ENCODE assay signal across 8 mouse cellular contexts in the genomic region with DNA sequence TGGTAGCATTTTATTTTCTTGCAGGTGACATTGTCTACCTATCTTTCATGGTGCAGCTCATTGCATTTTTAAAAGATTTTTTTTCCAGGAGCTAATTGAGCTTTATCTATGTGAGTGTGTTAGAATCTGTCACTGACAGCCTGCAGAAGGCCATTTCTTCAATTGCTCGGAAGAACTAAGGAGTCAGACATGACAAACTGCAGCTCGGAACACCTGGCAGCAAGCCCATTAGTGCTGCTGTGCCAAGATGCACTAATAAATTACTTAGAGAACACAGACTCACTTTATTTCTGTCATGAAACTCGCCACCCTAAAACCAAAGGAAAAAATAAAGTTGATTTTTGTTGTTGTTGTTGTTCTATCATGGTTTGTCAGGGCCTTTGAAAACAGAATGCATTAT.
DNase-seq lines count a peak whose midpoint lies in the region; ATAC-seq and TF ChIP-seq lines count a peak whose summit lies in the region.

No protein-coding gene starts in this region.

- ATAC-seq in liver, embryonic 12.5 days = no peak
- peak; percentile 71; the same call in 1 of the 2 replicates for ATAC-seq in heart, embryonic 14.5 days (ENCODE audit: insufficient number of reproducible peaks, insufficient read depth, low FRiP score, low read depth)
- peak; percentile 80 for ATAC-seq in lung, embryonic 16.5 days (ENCODE audit: low read depth)
- no peak for ATAC-seq in inflammation-experienced regulatory T-cells, adult 6 months

- no peak overlapping the region for H3K4me2 ChIP-seq in liver, embryonic 12.5 days
- no peak overlapping the region for H3K4me2 ChIP-seq in heart, embryonic 14.5 days (ENCODE audit: low read length)
- H3K4me2 ChIP-seq in lung, embryonic 16.5 days (ENCODE audit: low read depth, low read length) = no peak overlapping the region

- no peak overlapping the region for H3K9ac ChIP-seq in liver, adult 2 months (ENCODE audit: low read depth, low read length)
- H3K9ac ChIP-seq in liver, embryonic 12.5 days = no peak overlapping the region
- no peak overlapping the region for H3K9ac ChIP-seq in heart, embryonic 14.5 days (ENCODE audit: low read length)
- H3K9ac ChIP-seq in lung, embryonic 16.5 days (ENCODE audit: low read length) = no peak overlapping the region

- H3K36me3 ChIP-seq in liver, adult 2 months (ENCODE audit: control insufficient read depth, insufficient read depth, low read length) = no peaks in the 10 kb centered on the region
- no peaks in the 10 kb centered on the region for H3K36me3 ChIP-seq in liver, embryonic 12.5 days
- no peaks in the 10 kb centered on the region for H3K36me3 ChIP-seq in heart, embryonic 14.5 days (ENCODE audit: control insufficient read depth, insufficient read depth, low read length)
- no peaks in the 10 kb centered on the region for H3K36me3 ChIP-seq in lung, embryonic 16.5 days (ENCODE audit: control insufficient read depth, insufficient read depth, low read length)

- H3K27ac ChIP-seq in liver, adult 2 months (replicated peaks; ENCODE audit: insufficient read depth, low read depth, low read length) = no peak overlapping the region
- H3K27ac ChIP-seq in liver, embryonic 12.5 days = no peak overlapping the region
- H3K27ac ChIP-seq in heart, embryonic 14.5 days (replicated peaks in 1 of 2; ENCODE audit: control insufficient read depth in 1 of 2, insufficient read depth in 1 of 2, low read depth in 2 of 2, low read length in 2 of 2) = peak overlapping the region in 1 of 2 experiments; percentile 39; a peak in 2 of 4 replicates
- no peak overlapping the region for H3K27ac ChIP-seq in lung, embryonic 16.5 days (ENCODE audit: low read length)

- no peaks in the 10 kb centered on the region for H3K27me3 ChIP-seq in liver, adult 2 months (ENCODE audit: control insufficient read depth, insufficient read depth, low read length)
- H3K27me3 ChIP-seq in liver, embryonic 12.5 days (replicated peaks) = no peaks in the 10 kb centered on the region
- no peaks in the 10 kb centered on the region for H3K27me3 ChIP-seq in heart, embryonic 14.5 days (ENCODE audit: control insufficient read depth, insufficient read depth, low read length)
- no peaks in the 10 kb centered on the region for H3K27me3 ChIP-seq in lung, embryonic 16.5 days (ENCODE audit: control insufficient read depth, insufficient read depth, low read depth, low read length)

- DNase-seq in cerebellum, postnatal 25 days = peak; percentile 7 to 48
- DNase-seq in cerebellum, adult 11 months = no peak
- DNase-seq in liver, adult 2 months (ENCODE audit: extremely low read depth, low read depth, low spot score) = peak; percentile 7
- DNase-seq in T-cell, adult 2 months (ENCODE audit: low spot score) = no peak

- 68% methylated on average over 3 of the region's 3 CpGs for WGBS in liver, adult 2 months
- WGBS in liver, embryonic 12.5 days (ENCODE audit: insufficient replicate concordance) = 49% methylated on average over 3 of the region's 3 CpGs
- 9% methylated on average over 3 of the region's 3 CpGs for WGBS in heart, embryonic 14.5 days
- WGBS in lung, embryonic 16.5 days = 29% methylated on average over 3 of the region's 3 CpGs

- TF ChIP-seq CTCF in liver, adult 2 months (IDR thresholded peaks at IDR 0.05; ENCODE audit: low read depth, low read length) = no peak

- TF ChIP-seq POLR2A in liver, adult 2 months (IDR thresholded peaks at IDR 0.05; ENCODE audit: extremely low read depth, insufficient read depth, low read length) = no peak

- no peaks in the 10 kb centered on the region for H3K9me3 ChIP-seq in liver, embryonic 12.5 days (replicated peaks)
- no peaks in the 10 kb centered on the region for H3K9me3 ChIP-seq in heart, embryonic 14.5 days (ENCODE audit: control insufficient read depth, low read length)
- no peaks in the 10 kb centered on the region for H3K9me3 ChIP-seq in lung, embryonic 16.5 days (ENCODE audit: control insufficient read depth, low read length)

- H3K4me3 ChIP-seq in liver, adult 2 months (ENCODE audit: insufficient read depth, low read depth, low read length) = no peak overlapping the region
- H3K4me3 ChIP-seq in liver, embryonic 12.5 days = no peak overlapping the region
- H3K4me3 ChIP-seq in heart, embryonic 14.5 days (ENCODE audit: control insufficient read depth in 1 of 2, insufficient read depth in 1 of 2, low read depth in 1 of 2, low read length in 2 of 2) = no peak overlapping the region
- H3K4me3 ChIP-seq in lung, embryonic 16.5 days (ENCODE audit: low read length) = no peak overlapping the region

- no peaks in the 10 kb centered on the region for H3K4me1 ChIP-seq in liver, adult 2 months (ENCODE audit: control insufficient read depth, insufficient read depth, low read length)
- no peaks in the 10 kb centered on the region for H3K4me1 ChIP-seq in liver, embryonic 12.5 days
- H3K4me1 ChIP-seq in heart, embryonic 14.5 days (ENCODE audit: control insufficient read depth in 2 of 2, insufficient read depth in 2 of 2, low read length in 2 of 2) = peaks cover 0 to 14% of the 10 kb centered on the region in 2 experiments; a peak in 2 of 4 replicates
- peaks cover 8% of the 10 kb centered on the region; the same call in 1 of the 2 replicates for H3K4me1 ChIP-seq in lung, embryonic 16.5 days (replicated peaks; ENCODE audit: control insufficient read depth, insufficient read depth, low read length)

- no peaks in the 10 kb centered on the region for H3K79me2 ChIP-seq in liver, adult 2 months (ENCODE audit: control insufficient read depth, insufficient read depth, low read length)

Comparison
In these comparisons a context has a peak if more than half of its experiments do, and no peak if none do; other contexts are left out.
1. DNase-seq: peak in cerebellum, postnatal 25 days (2 of 2) and liver, adult 2 months (single experiment); none in cerebellum, adult 11 months (single experiment) and T-cell, adult 2 months (single experiment).
2. ATAC-seq: peak in heart, embryonic 14.5 days (single experiment) and lung, embryonic 16.5 days (single experiment); none in liver, embryonic 12.5 days (single experiment) and inflammation-experienced regulatory T-cells, adult 6 months (single experiment).